Mouse (Mus musculus) liver, postnatal 0 days (tissue): ENCODE measurements around the gene Tmem14a. TPM values are rescaled to one million over a fixed set of nuclear protein-coding genes. Genes with fewer than 3 reads are reported as not detected.

Experiments
- ATAC-seq: fragments of 200-750 bp; cut with Nextera tagmentation; 2 replicates; pipeline ENCODE4 v1.8.0; 2017; ENCODE audit warnings: mild to moderate bottlenecking, moderate library complexity
- DNase-seq: peaks from one replicate; pipeline ENCODE4 v3.0.0-alpha.2; 2016
- H3K27ac ChIP-seq: fragments of 300-500 bp; sonication (generic); 2 replicates; pipeline ENCODE4 v1.5.1; 2014; ENCODE audit warnings: antibody characterized with exemption, moderate library complexity, mild to moderate bottlenecking, low read depth
- H3K27me3 ChIP-seq: fragments of 300-500 bp; sonication (generic); 2 replicates; pipeline ENCODE4 v1.6.1; 2014; ENCODE audit warnings: low read length, control low read depth, mixed read lengths; ENCODE audit not compliant: insufficient read depth
- H3K36me3 ChIP-seq: fragments of 300-500 bp; sonication (generic); replicated peaks from 2 replicates; pipeline ENCODE4 v1.6.1; 2014; ENCODE audit warnings: mild to moderate bottlenecking, control low read depth, low read length, moderate library complexity, mixed read lengths; ENCODE audit not compliant: insufficient read depth
- H3K4me1 ChIP-seq: fragments of 300-500 bp; sonication (generic); 2 replicates; pipeline ENCODE4 v1.6.1; 2014; ENCODE audit warnings: antibody characterized with exemption, mild to moderate bottlenecking, control low read depth; ENCODE audit not compliant: insufficient read depth
- H3K4me2 ChIP-seq: fragments of 300-500 bp; sonication (generic); 2 replicates; pipeline ENCODE4 v1.6.1; 2014; ENCODE audit warnings: low read depth, mild to moderate bottlenecking, low read length, moderate library complexity, mixed read lengths
- H3K4me3 ChIP-seq: fragments of 300-500 bp; sonication (generic); 2 replicates; pipeline ENCODE4 v1.5.1; 2014; ENCODE audit warnings: low read depth, low read length
- H3K9ac ChIP-seq: fragments of 300-500 bp; sonication (generic); replicated peaks from 2 replicates; pipeline ENCODE4 v1.6.1; 2014; ENCODE audit warnings: mild to moderate bottlenecking, moderate library complexity
- H3K9me3 ChIP-seq: fragments of 300-500 bp; sonication (generic); 2 replicates; pipeline ENCODE4 v1.6.1; 2016; ENCODE audit warnings: mild to moderate bottlenecking, control low read depth, low read length, mixed read lengths
- CTCF ChIP-seq: sonication (generic); IDR thresholded peaks from 2 replicates; pipeline ENCODE4 v1.5.1; 2016; ENCODE audit warnings: antibody characterized with exemption, low read depth
- EP300 ChIP-seq: IDR thresholded peaks from 2 replicates; pipeline ENCODE4 v1.6.1; 2016; ENCODE audit warnings: antibody characterized with exemption, low read depth, mild to moderate bottlenecking
- WGBS: fragments of 180-500 bp; shearing (Covaris S2); extraction: QIAGEN DNeasy Blood & Tissue Kit; methylation state at CpG from one replicate; pipeline ENCODE4 v1.1.7; 2014; ENCODE audit not compliant: insufficient replicate concordance; 5-methylcytosine and 5-hydroxymethylcytosine counted together
- polyA plus RNA-seq: library from polyadenylated mRNA; unstranded; fragments of >200 nt; fragmentation: Nextera tagmentation; extraction: Ambion mirVana; gene quantifications from 2 replicates; pipeline ENCODE4 v1.2.1, GENCODE M21; 2015

The Tmem14a gene
- polyA plus RNA-seq, 1 experiment from 2014 or later, result 1.9 TPM

DNA sequence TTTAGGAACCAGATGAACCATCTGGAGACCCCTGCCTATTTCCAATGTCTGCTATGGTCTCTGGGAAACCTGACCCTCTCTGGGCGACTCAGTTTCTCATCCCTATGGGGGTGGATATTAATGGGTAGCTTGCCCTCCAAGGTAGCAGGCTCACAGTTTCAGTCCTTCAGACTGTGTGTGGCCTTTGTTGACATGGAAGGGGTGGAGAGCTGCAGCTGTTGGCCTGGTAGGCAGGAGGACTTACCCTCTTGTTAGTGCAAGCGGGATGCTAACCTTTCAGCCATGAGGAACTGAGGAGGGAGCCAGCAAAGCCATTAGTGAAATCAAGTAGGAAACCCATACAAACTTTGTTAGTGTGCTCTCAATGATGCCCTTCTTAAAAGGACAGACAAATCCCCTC is 12.0 kb downstream of the Tmem14a start:
- Histone ChIP-seq H3K27ac (no peak overlapping the region), H3K4me1 (peaks cover 8% of the 10 kb centered on the region), H3K9ac (no peak overlapping the region), H3K4me2 (no peak overlapping the region), H3K27me3 (no peaks in the 10 kb centered on the region), H3K36me3 (no peaks in the 10 kb centered on the region), H3K4me3 (no peak overlapping the region), H3K9me3 (no peaks in the 10 kb centered on the region)
- TF ChIP-seq EP300 (no peak), CTCF (no peak)
- ATAC-seq (no peak), DNase-seq (no peak)
- WGBS, result 76% methylated on average over 2 of the region's 2 CpGs

- Histone ChIP-seq H3K27ac (peak overlapping the region; percentile 76), H3K36me3 (no peaks in the 10 kb centered on the region), H3K4me2 (no peak overlapping the region), H3K27me3 (no peaks in the 10 kb centered on the region), H3K4me1 (peaks cover 8% of the 10 kb centered on the region), H3K4me3 (no peak overlapping the region), H3K9me3 (no peaks in the 10 kb centered on the region), H3K9ac (no peak overlapping the region)
- WGBS, result 56% methylated on average over 5 of the region's 5 CpGs
- peak; percentile 67 for TF ChIP-seq EP300
- 0 out of 2 replicates have a peak, but pooled peaks have one; percentile 4 for TF ChIP-seq CTCF
- peak; percentile 93 for ATAC-seq
- DNase-seq, result peak; percentile 31
Measured at GRCm38 (mm10) chr1:21231744-21232464, 13.5 kb downstream of the Tmem14a start.

DNA sequence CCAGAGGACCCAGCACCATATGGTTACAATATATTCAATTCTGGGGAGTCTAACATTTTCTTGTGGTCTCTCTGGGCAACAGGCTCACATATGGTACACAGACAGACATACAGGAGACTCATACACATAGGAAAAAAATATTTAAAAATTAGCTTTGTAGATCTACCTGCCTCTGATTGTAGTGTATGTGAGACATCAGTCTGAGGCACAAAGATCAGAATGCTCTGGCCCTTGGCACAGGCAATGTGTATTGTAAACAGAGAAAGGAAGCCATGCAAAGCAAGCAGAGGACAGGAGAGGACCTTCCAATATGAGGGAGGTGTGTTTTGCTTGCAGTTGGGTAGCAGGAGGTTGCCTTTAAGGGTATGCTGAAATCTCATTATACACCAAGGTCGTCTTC is 14.1 kb downstream of the Tmem14a start:
- no peaks in the 10 kb centered on the region for H3K27me3 ChIP-seq
- 55% methylated on average over 1 of the region's 1 CpGs for WGBS
- no peaks in the 10 kb centered on the region for H3K9me3 ChIP-seq
- H3K27ac ChIP-seq, result peak overlapping the region; percentile 76
- no peak for DNase-seq
- H3K4me1 ChIP-seq, result peaks cover 8% of the 10 kb centered on the region
- no peak overlapping the region for H3K9ac ChIP-seq
- TF ChIP-seq CTCF (no peak), EP300 (no peak)
- no peak overlapping the region for H3K4me2 ChIP-seq
- no peak overlapping the region for H3K4me3 ChIP-seq
- H3K36me3 ChIP-seq, result no peaks in the 10 kb centered on the region
- ATAC-seq, result no peak

DNA sequence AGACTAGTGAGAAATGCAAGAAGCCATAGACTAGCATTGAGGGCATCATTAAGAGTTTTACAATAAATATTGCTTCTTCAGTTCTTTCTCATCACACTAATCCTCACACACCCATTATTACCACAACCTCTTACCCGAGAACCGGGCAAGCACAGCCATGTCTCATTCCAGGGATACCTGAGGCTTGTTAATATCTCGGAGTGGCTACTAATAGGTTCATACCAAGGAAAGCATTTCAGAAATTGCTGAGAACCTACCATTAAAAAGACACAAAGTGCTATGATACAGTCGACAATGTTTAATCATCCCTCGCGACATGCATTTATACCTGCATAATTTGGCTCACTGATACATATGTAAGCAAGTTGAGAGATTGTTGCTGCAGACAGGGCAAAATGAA is 17.0 kb downstream of the Tmem14a start:
- Histone ChIP-seq H3K4me1 (peaks cover 11% of the 10 kb centered on the region), H3K36me3 (no peaks in the 10 kb centered on the region), H3K4me2 (no peak overlapping the region), H3K27ac (no peak overlapping the region), H3K4me3 (no peak overlapping the region), H3K9me3 (no peaks in the 10 kb centered on the region), H3K9ac (no peak overlapping the region), H3K27me3 (no peaks in the 10 kb centered on the region)
- no peak for DNase-seq
- no peak for ATAC-seq
- TF ChIP-seq EP300 (no peak), CTCF (no peak)
- 89% methylated on average over 6 of the region's 6 CpGs for WGBS

- H3K27me3 ChIP-seq, result no peaks in the 10 kb centered on the region
- DNase-seq (no peak), ATAC-seq (peak; percentile 92)
- H3K36me3 ChIP-seq, result no peaks in the 10 kb centered on the region
- peak within 1 kb of the TSS; percentile 51 for H3K9ac ChIP-seq
- peak within 1 kb of the TSS; percentile 65 for H3K4me2 ChIP-seq
- peak within 1 kb of the TSS; percentile 75 for H3K27ac ChIP-seq
- H3K4me1 ChIP-seq, result peaks cover 8% of the 10 kb centered on the region
- H3K9me3 ChIP-seq, result no peaks in the 10 kb centered on the region
- 64% methylated on average over 8 of the region's 8 CpGs for WGBS
- TF ChIP-seq EP300 (peak; percentile 65; the same call in 1 of the 2 replicates), CTCF (no peak)
- peak within 1 kb of the TSS; percentile 36 for H3K4me3 ChIP-seq
Measured at GRCm38 (mm10) chr1:21239911-21240898, 21.8 kb downstream of the Tmem14a start, which contains the start of gene Gsta3. Gsta3 (plus strand) TSS chr1:21240589.

DNA sequence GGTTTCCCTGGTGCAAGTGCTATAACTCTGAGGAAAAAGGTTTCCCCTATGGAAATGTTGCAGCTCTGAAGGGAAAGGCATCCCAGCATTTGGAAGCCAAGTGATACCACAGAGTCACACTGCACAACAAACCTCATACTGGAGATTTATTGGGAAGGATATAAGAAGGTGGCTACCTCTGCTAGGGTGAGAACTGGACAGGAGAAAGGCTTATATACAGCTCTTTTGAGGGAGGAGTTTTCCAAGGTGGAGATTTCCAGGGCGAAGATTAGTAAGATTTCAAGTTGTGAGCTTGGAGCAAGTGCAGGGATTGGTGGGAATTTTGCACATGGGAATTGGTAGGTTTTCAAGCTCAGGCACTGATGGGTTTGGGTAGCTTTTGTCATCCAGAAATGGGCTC is 22.7 kb downstream of the Tmem14a start:
- no peak for TF ChIP-seq EP300
- TF ChIP-seq CTCF, result no peak
- H3K9ac ChIP-seq, result peak overlapping the region; percentile 51
- ATAC-seq, result no peak
- peak overlapping the region; percentile 75 for H3K27ac ChIP-seq
- peak overlapping the region; percentile 36 for H3K4me3 ChIP-seq
- no peaks in the 10 kb centered on the region for H3K9me3 ChIP-seq
- WGBS, result 53% methylated on average over 1 of the region's 1 CpGs
- peak overlapping the region; percentile 65 for H3K4me2 ChIP-seq
- peaks cover 8% of the 10 kb centered on the region for H3K4me1 ChIP-seq
- DNase-seq, result no peak
- no peaks in the 10 kb centered on the region for H3K36me3 ChIP-seq
- no peaks in the 10 kb centered on the region for H3K27me3 ChIP-seq
